Mouse (Mus musculus) stomach, embryonic 16.5 days (tissue): ENCODE results near the gene 2210016L21Rik. TPM values are rescaled to one million over a fixed set of nuclear protein-coding genes. Genes with fewer than 3 reads are reported as not detected.

Source experiments
- ATAC-seq: fragments of 200-750 bp; cut with Nextera tagmentation; 2 replicates; pipeline ENCODE4 v1.8.0; 2017; ENCODE audit warnings: moderate number of reproducible peaks, moderate TSS enrichment; ENCODE audit not compliant: insufficient read depth, low FRiP score
- H3K27ac ChIP-seq: fragments of 300-500 bp; sonication (generic); 2 replicates; pipeline ENCODE4 v1.5.1; 2014; ENCODE audit warnings: low read length
- H3K27me3 ChIP-seq: fragments of 300-500 bp; sonication (generic); 2 replicates; pipeline ENCODE4 v1.6.1; 2014; ENCODE audit warnings: low read length, control low read depth, mixed read lengths; ENCODE audit not compliant: control insufficient read depth, insufficient read depth
- H3K36me3 ChIP-seq: fragments of 300-500 bp; sonication (generic); 2 replicates; pipeline ENCODE4 v1.6.1; 2014; ENCODE audit warnings: low read length; ENCODE audit not compliant: control insufficient read depth, insufficient read depth
- H3K4me1 ChIP-seq: fragments of 300-500 bp; sonication (generic); 2 replicates; pipeline ENCODE4 v1.6.1; 2014; ENCODE audit warnings: low read length, control low read depth, mixed read lengths; ENCODE audit not compliant: control insufficient read depth, insufficient read depth
- H3K4me2 ChIP-seq: fragments of 300-500 bp; sonication (generic); 2 replicates; pipeline ENCODE4 v1.6.1; 2014; ENCODE audit warnings: low read depth, low read length, mixed read lengths
- H3K4me3 ChIP-seq: fragments of 300-500 bp; sonication (generic); replicated peaks from 2 replicates; pipeline ENCODE4 v1.5.1; 2014; ENCODE audit warnings: mild to moderate bottlenecking, low read length
- H3K9ac ChIP-seq: fragments of 300-500 bp; sonication (generic); 2 replicates; pipeline ENCODE4 v1.6.1; 2014; ENCODE audit warnings: low read length
- H3K9me3 ChIP-seq: fragments of 300-500 bp; sonication (generic); replicated peaks from 2 replicates; pipeline ENCODE4 v1.6.1; 2016; ENCODE audit warnings: low read length, control low read depth; ENCODE audit not compliant: control insufficient read depth
- WGBS: fragments of 180-500 bp; shearing (Covaris S2); extraction: QIAGEN DNeasy Blood & Tissue Kit; methylation state at CpG from one replicate; pipeline ENCODE4 v1.1.7; 2014; 5-methylcytosine and 5-hydroxymethylcytosine counted together
- polyA plus RNA-seq: library from polyadenylated mRNA; unstranded; fragments of >200 nt; fragmentation: Nextera tagmentation; extraction: Ambion mirVana; gene quantifications from 2 replicates; pipeline ENCODE4 v1.2.1, GENCODE M21; 2015

2210016L21Rik gene
- polyA plus RNA-seq, result 45.6 and 53.5 TPM in 2 replicates

- peak; percentile 93 for ATAC-seq
Observed at GRCm38 (mm10) chr5:114942074-114942765, at the start of gene 2210016L21Rik. TSS of gene 2210016L21Rik (plus strand) at chr5:114942158.

GRCm38 (mm10) chr5:114895542-114895941 lies 46.4 kb upstream of the 2210016L21Rik start:
- WGBS, result 73% methylated on average over 4 of the region's 4 CpGs
- no peaks in the 10 kb centered on the region for H3K36me3 ChIP-seq
- no peak for ATAC-seq
- no peak overlapping the region for H3K4me3 ChIP-seq
- no peak overlapping the region for H3K4me2 ChIP-seq
- no peak overlapping the region for H3K9ac ChIP-seq
- no peak overlapping the region for H3K27ac ChIP-seq
- peaks cover 8% of the 10 kb centered on the region; the same call in 1 of the 2 replicates for H3K4me1 ChIP-seq
- no peaks in the 10 kb centered on the region for H3K27me3 ChIP-seq
- no peaks in the 10 kb centered on the region for H3K9me3 ChIP-seq

More at GRCm38 (mm10) chr5:114942074-114942765, at the start of gene 2210016L21Rik:
- H3K9me3 ChIP-seq, result no peaks in the 10 kb centered on the region
- H3K27me3 ChIP-seq, result no peaks in the 10 kb centered on the region
- H3K9ac ChIP-seq, result peak within 1 kb of the TSS; percentile 89
- peak within 1 kb of the TSS; percentile 82 for H3K4me2 ChIP-seq
- under 1% methylated on average over 39 of the region's 39 CpGs for WGBS
- no peaks in the 10 kb centered on the region for H3K36me3 ChIP-seq
- H3K27ac ChIP-seq, result peak within 1 kb of the TSS; percentile 76
- H3K4me3 ChIP-seq, result peak within 1 kb of the TSS; percentile 82
- H3K4me1 ChIP-seq, result peaks cover 7% of the 10 kb centered on the region

- 55% methylated on average over 13 of the region's 13 CpGs for WGBS
- ATAC-seq, result no peak
- Histone ChIP-seq H3K27me3 (no peaks in the 10 kb centered on the region), H3K27ac (peak within 1 kb of the TSS; percentile 53; the same call in 1 of the 2 replicates), H3K9ac (peak within 1 kb of the TSS; percentile 62), H3K4me1 (peaks cover 8% of the 10 kb centered on the region; the same call in 1 of the 2 replicates), H3K4me2 (peak within 1 kb of the TSS; percentile 55), H3K36me3 (no peaks in the 10 kb centered on the region), H3K9me3 (no peaks in the 10 kb centered on the region), H3K4me3 (peak within 1 kb of the TSS; percentile 38)
Observed at GRCm38 (mm10) chr5:114896688-114897373, 45.1 kb upstream of the 2210016L21Rik start, which contains the start of gene Oasl2. TSS of gene Oasl2 (plus strand) at chr5:114896936.

GRCm38 (mm10) chr5:114897374-114897793 lies 44.6 kb upstream of the 2210016L21Rik start:
- Histone ChIP-seq H3K27ac (peak overlapping the region; percentile 53; the same call in 1 of the 2 replicates), H3K36me3 (no peaks in the 10 kb centered on the region), H3K9ac (peak overlapping the region; percentile 62), H3K27me3 (no peaks in the 10 kb centered on the region), H3K9me3 (no peaks in the 10 kb centered on the region), H3K4me1 (peaks cover 8% of the 10 kb centered on the region; the same call in 1 of the 2 replicates), H3K4me3 (peak overlapping the region; percentile 38), H3K4me2 (peak overlapping the region; percentile 55)
- peak; percentile 37; the same call in 1 of the 2 replicates for ATAC-seq
- 9% methylated on average over 7 of the region's 7 CpGs for WGBS

- peaks cover 8% of the 10 kb centered on the region; the same call in 1 of the 2 replicates for H3K4me1 ChIP-seq
- H3K9me3 ChIP-seq, result no peaks in the 10 kb centered on the region
- no peak overlapping the region for H3K4me2 ChIP-seq
- ATAC-seq, result no peak
- H3K36me3 ChIP-seq, result no peaks in the 10 kb centered on the region
- H3K27me3 ChIP-seq, result no peaks in the 10 kb centered on the region
- no peak overlapping the region for H3K9ac ChIP-seq
- WGBS, result 67% methylated on average over 7 of the region's 7 CpGs
- no peak overlapping the region for H3K4me3 ChIP-seq
- H3K27ac ChIP-seq, result no peak overlapping the region
Observed at GRCm38 (mm10) chr5:114898857-114899256, 43.1 kb upstream of the 2210016L21Rik start.

- no peak overlapping the region for H3K27ac ChIP-seq
- H3K9me3 ChIP-seq, result no peaks in the 10 kb centered on the region; the same call in 1 of the 2 replicates
- H3K4me2 ChIP-seq, result no peak overlapping the region
- ATAC-seq, result no peak
- 52% methylated on average over 1 of the region's 1 CpGs for WGBS
- no peak overlapping the region for H3K9ac ChIP-seq
- H3K4me1 ChIP-seq, result peaks cover 1% of the 10 kb centered on the region; the same call in 1 of the 2 replicates
- no peaks in the 10 kb centered on the region for H3K36me3 ChIP-seq
- no peaks in the 10 kb centered on the region for H3K27me3 ChIP-seq
- H3K4me3 ChIP-seq, result no peak overlapping the region
Observed at GRCm38 (mm10) chr5:114902413-114902812, 39.5 kb upstream of the 2210016L21Rik start.

GRCm38 (mm10) chr5:114908598-114909305 lies 33.2 kb upstream of the 2210016L21Rik start:
- no peak overlapping the region for H3K9ac ChIP-seq
- ATAC-seq, result no peak
- no peak overlapping the region for H3K27ac ChIP-seq
- no peaks in the 10 kb centered on the region for H3K4me1 ChIP-seq
- H3K27me3 ChIP-seq, result no peaks in the 10 kb centered on the region
- H3K9me3 ChIP-seq, result no peaks in the 10 kb centered on the region; the same call in 1 of the 2 replicates
- no peak overlapping the region for H3K4me2 ChIP-seq
- no peaks in the 10 kb centered on the region for H3K36me3 ChIP-seq
- 55% methylated on average over 13 of the region's 13 CpGs for WGBS
- no peak overlapping the region for H3K4me3 ChIP-seq

GRCm38 (mm10) chr5:114913686-114914085 lies 28.3 kb upstream of the 2210016L21Rik start:
- no peaks in the 10 kb centered on the region for H3K9me3 ChIP-seq
- no peaks in the 10 kb centered on the region for H3K36me3 ChIP-seq
- H3K27me3 ChIP-seq, result no peaks in the 10 kb centered on the region
- 59% methylated on average over 4 of the region's 4 CpGs for WGBS
- ATAC-seq, result no peak
- H3K27ac ChIP-seq, result no peak overlapping the region
- no peak overlapping the region for H3K4me2 ChIP-seq
- no peak overlapping the region for H3K9ac ChIP-seq
- H3K4me1 ChIP-seq, result no peaks in the 10 kb centered on the region
- no peak overlapping the region for H3K4me3 ChIP-seq
